ENCODE assay signal across 8 mouse cellular contexts in genomic region chr3:89299499-89299898, GRCm38 (mm10). TPM values are rescaled to one million over a fixed set of nuclear protein-coding genes. Genes with fewer than 3 reads are reported as not detected.
DNase-seq lines count a peak whose midpoint lies in the region; ATAC-seq and TF ChIP-seq lines count a peak whose summit lies in the region.

No protein-coding gene starts in this region.

- H3K27me3 ChIP-seq in heart, adult 2 months (ENCODE audit: control insufficient read depth, insufficient read depth, low read length) = no peaks in the 10 kb centered on the region
- H3K27me3 ChIP-seq in heart, embryonic 13.5 days (replicated peaks) = peaks cover 8% of the 10 kb centered on the region; the same call in 1 of the 2 replicates
- peaks cover 45% of the 10 kb centered on the region for H3K27me3 ChIP-seq in megakaryocyte, embryonic 14.5 days (replicated peaks)

- WGBS in heart, adult 2 months = under 1% methylated on average over 14 of the region's 14 CpGs
- 4% methylated on average over 14 of the region's 14 CpGs for WGBS in heart, embryonic 13.5 days

- intact Hi-C loops in heart, adult 2 months (cut with DNase I) = no loop called here

- TF ChIP-seq POLR2A in heart, adult 2 months (IDR thresholded peaks at IDR 0.05; ENCODE audit: insufficient read depth, low read depth, low read length) = no peak

- no peak for TF ChIP-seq EP300 in heart, adult 2 months (IDR thresholded peaks at IDR 0.05; ENCODE audit: insufficient read depth, low read depth, low read length)

- ATAC-seq in heart, embryonic 13.5 days (ENCODE audit: extremely low read depth, insufficient number of reproducible peaks, low FRiP score, low TSS enrichment) = no peak

- peak; percentile 33; the same call in 1 of the 2 replicates for TF ChIP-seq CTCF in heart, adult 2 months (IDR thresholded peaks at IDR 0.05)

- peak overlapping the region; percentile 70 for H3K4me2 ChIP-seq in heart, embryonic 13.5 days

- H3K9me3 ChIP-seq in heart, embryonic 13.5 days = no peaks in the 10 kb centered on the region
- H3K9me3 ChIP-seq in megakaryocyte, embryonic 14.5 days = no peaks in the 10 kb centered on the region

- peak overlapping the region; percentile 22 for H3K4me3 ChIP-seq in heart, adult 2 months
- H3K4me3 ChIP-seq in heart, embryonic 13.5 days = peak overlapping the region; percentile 40
- peak overlapping the region; percentile 84 for H3K4me3 ChIP-seq in megakaryocyte, embryonic 14.5 days (replicated peaks)

- peak overlapping the region; percentile 46 for H3K9ac ChIP-seq in heart, adult 2 months (ENCODE audit: low read depth, low read length)
- H3K9ac ChIP-seq in heart, embryonic 13.5 days = peak overlapping the region; percentile 69

- H3K4me1 ChIP-seq in heart, adult 2 months (ENCODE audit: control insufficient read depth, insufficient read depth, low read length) = no peaks in the 10 kb centered on the region; the same call in 1 of the 2 replicates
- no peaks in the 10 kb centered on the region; the same call in 1 of the 2 replicates for H3K4me1 ChIP-seq in heart, embryonic 13.5 days
- peaks cover 29% of the 10 kb centered on the region for H3K4me1 ChIP-seq in megakaryocyte, embryonic 14.5 days

- H3K79me2 ChIP-seq in heart, adult 2 months (replicated peaks; ENCODE audit: control insufficient read depth, insufficient read depth, low read length) = no peaks in the 10 kb centered on the region

- no peaks in the 10 kb centered on the region for H3K36me3 ChIP-seq in heart, adult 2 months (ENCODE audit: control insufficient read depth, insufficient read depth, low read length)
- H3K36me3 ChIP-seq in heart, embryonic 13.5 days = no peaks in the 10 kb centered on the region
- H3K36me3 ChIP-seq in megakaryocyte, embryonic 14.5 days (replicated peaks; ENCODE audit: low read length) = no peaks in the 10 kb centered on the region

- DNase-seq in heart, adult 2 months = peak; percentile 37 to 43
- DNase-seq in heart, adult 8-10 months (ENCODE audit: low spot score) = no peak
- DNase-seq in adrenal gland, postnatal 14 days = peak; percentile 77
- DNase-seq in kidney, postnatal 10 days = peak; percentile 64
- peak; percentile 57 for DNase-seq in thymus, postnatal 25 days
- DNase-seq in ovary, adult 18-20 months (ENCODE audit: low spot score) = no peak

- H3K27ac ChIP-seq in heart, adult 2 months = peak overlapping the region; percentile 3; the same call in 1 of the 2 replicates
- H3K27ac ChIP-seq in heart, embryonic 13.5 days (replicated peaks) = no peak overlapping the region

RNA-seq across cellular contexts. Expression of gene Efna1, which starts 18.6 kb away (rescaled TPM):
- 10 to 100 TPM; 22.6 to 28.4 TPM for total RNA-seq in heart, adult 2 months (2021)
- polyA plus RNA-seq in heart, adult 2 months (2012; rRNA removed) = 39.6 and 44.4 TPM in 2 replicates
- total RNA-seq in heart, adult 8-10 months (2022) = 10 to 100 TPM; 28.2 to 36.1 (median 32.6) TPM
- 19.1 and 21.9 TPM in 2 replicates for total RNA-seq in adrenal gland, postnatal 14 days (2021)
- polyA plus RNA-seq in heart, embryonic 13.5 days (2015; fragmentation: Nextera tagmentation; extraction: Ambion mirVana) = 33.3 and 38.4 TPM in 2 replicates
- 0.16 TPM in 1 of 2 replicates, not detected in the other for polyA plus RNA-seq in megakaryocyte, embryonic 14.5 days (2012; ENCODE audit: insufficient read depth, low replicate concordance)

RNA-seq across cellular contexts. Expression of gene Efna3, which starts 23.3 kb away (rescaled TPM):
- total RNA-seq in heart, adult 2 months (2021) = not detected
- polyA plus RNA-seq in heart, adult 2 months (2012; rRNA removed) = 0.09 TPM in 1 of 2 replicates, not detected in the other
- total RNA-seq in heart, adult 8-10 months (2022) = under 1 TPM in 1 of 4 experiments, not detected in 3; 0.11 TPM
- 0.38 and 0.59 TPM in 2 replicates for total RNA-seq in adrenal gland, postnatal 14 days (2021)
- polyA plus RNA-seq in heart, embryonic 13.5 days (2015; fragmentation: Nextera tagmentation; extraction: Ambion mirVana) = 1.8 and 1.9 TPM in 2 replicates
- polyA plus RNA-seq in megakaryocyte, embryonic 14.5 days (2012; ENCODE audit: insufficient read depth, low replicate concordance) = not detected in 2 replicates

RNA-seq across cellular contexts. Expression of gene Slc50a1, which starts 29.1 kb away (rescaled TPM):
- total RNA-seq in heart, adult 2 months (2021) = 10 to 100 TPM; 17.3 to 23.3 TPM
- 105 and 111 TPM in 2 replicates for polyA plus RNA-seq in heart, adult 2 months (2012; rRNA removed)
- 10 to 100 TPM; 16.6 to 27.0 (median 21.0) TPM for total RNA-seq in heart, adult 8-10 months (2022)
- total RNA-seq in adrenal gland, postnatal 14 days (2021) = 40.4 and 54.7 TPM in 2 replicates
- 40.6 and 40.7 TPM in 2 replicates for polyA plus RNA-seq in heart, embryonic 13.5 days (2015; fragmentation: Nextera tagmentation; extraction: Ambion mirVana)
- polyA plus RNA-seq in megakaryocyte, embryonic 14.5 days (2012; ENCODE audit: insufficient read depth, low replicate concordance) = 7.0 and 25.0 TPM in 2 replicates

RNA-seq across cellular contexts. Expression of gene Efna4, which starts 38.3 kb away (rescaled TPM):
- total RNA-seq in heart, adult 2 months (2021) = under 1 TPM; 0.21 to 0.36 TPM
- 0.64 and 0.86 TPM in 2 replicates for polyA plus RNA-seq in heart, adult 2 months (2012; rRNA removed)
- under 1 TPM in 3 of 4 experiments, not detected in 1; 0.19 to 0.34 (median 0.27) TPM for total RNA-seq in heart, adult 8-10 months (2022)
- 0.26 and 0.68 TPM in 2 replicates for total RNA-seq in adrenal gland, postnatal 14 days (2021)
- 9.9 and 10.2 TPM in 2 replicates for polyA plus RNA-seq in heart, embryonic 13.5 days (2015; fragmentation: Nextera tagmentation; extraction: Ambion mirVana)
- 0.29 TPM in 1 of 2 replicates, not detected in the other for polyA plus RNA-seq in megakaryocyte, embryonic 14.5 days (2012; ENCODE audit: insufficient read depth, low replicate concordance)

RNA-seq across cellular contexts. Expression of gene Dpm3, which starts 40.3 kb away (rescaled TPM):
- total RNA-seq in heart, adult 2 months (2021) = 10 to 100 TPM; 54.3 to 58.2 TPM
- 140 and 160 TPM in 2 replicates for polyA plus RNA-seq in heart, adult 2 months (2012; rRNA removed)
- 10 to 100 TPM; 49.1 to 65.7 (median 53.6) TPM for total RNA-seq in heart, adult 8-10 months (2022)
- total RNA-seq in adrenal gland, postnatal 14 days (2021) = 107 and 116 TPM in 2 replicates
- 77.5 and 85.1 TPM in 2 replicates for polyA plus RNA-seq in heart, embryonic 13.5 days (2015; fragmentation: Nextera tagmentation; extraction: Ambion mirVana)
- 435 and 701 TPM in 2 replicates for polyA plus RNA-seq in megakaryocyte, embryonic 14.5 days (2012; ENCODE audit: insufficient read depth, low replicate concordance)

Comparison
In these comparisons a context has a peak if more than half of its experiments do, and no peak if none do; other contexts are left out.
1. DNase-seq: peak in heart, adult 2 months (2 of 2), adrenal gland, postnatal 14 days (single experiment), kidney, postnatal 10 days (single experiment) and thymus, postnatal 25 days (single experiment); none in heart, adult 8-10 months (single experiment) and ovary, adult 18-20 months (single experiment).
2. H3K4me3 ChIP-seq: peak in every context shown above with its lines; median percentile 84 in megakaryocyte, embryonic 14.5 days; 40 in heart, embryonic 13.5 days; 22 in heart, adult 2 months.